ENCODE assay signal across 9 mouse cellular contexts in the genomic region with DNA sequence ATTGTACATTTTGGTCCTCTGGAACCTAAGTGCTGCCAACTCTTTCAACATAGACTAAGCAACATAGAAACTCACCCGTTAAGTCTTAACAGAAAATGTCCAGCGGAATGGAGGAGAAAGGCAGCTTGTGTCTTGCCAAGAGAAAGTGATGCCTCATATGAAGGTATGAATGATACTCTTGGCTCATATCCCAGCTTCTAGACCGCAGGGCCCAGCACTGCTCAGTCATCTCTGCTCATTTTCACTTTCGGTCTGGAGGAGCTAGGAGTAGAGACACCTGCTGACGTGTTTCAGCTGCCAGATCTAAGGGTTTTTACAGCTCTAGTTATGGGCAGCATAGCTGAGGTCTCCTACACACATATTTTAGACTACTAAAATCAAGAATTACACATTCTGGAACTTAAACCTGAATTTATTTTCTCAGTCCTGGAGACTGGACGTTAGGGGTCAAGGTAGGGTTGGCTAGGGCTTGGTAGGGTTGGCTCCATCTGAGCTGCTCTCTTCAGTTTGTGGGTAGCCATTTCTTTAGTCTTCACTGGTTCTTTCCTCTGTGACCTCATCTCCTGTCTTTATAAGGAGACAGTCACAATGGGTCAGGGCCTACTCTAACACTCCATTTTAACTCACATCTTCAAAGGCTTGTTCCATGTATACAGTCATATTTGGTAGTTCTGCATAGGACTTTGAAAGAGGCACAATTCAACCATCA.
A peak's percentile ranks its signal among the peaks of the same experiment; 100 is the strongest.
DNase-seq lines count a peak whose midpoint lies in the region; ATAC-seq lines count a peak whose summit lies in the region.
"Had no signal": no experiment of that assay in that cellular context is flagged by ENCODE, and none has a peak within 500 bp of the region (broad histone marks: within the 10 kb centered on the region; RNA-seq: fewer than 3 reads in every experiment).

No protein-coding gene starts in this region.

- 0 out of 2 replicates have a peak, but pooled peaks have one; percentile 47 for ATAC-seq in intestine, embryonic 14.5 days (replicated peaks; ENCODE audit: low FRiP score, low TSS enrichment, low read depth)
- no peak for ATAC-seq in intestine, embryonic 15.5 days
- ATAC-seq in common myeloid progenitor, adult 5-6 weeks (replicated peaks; ENCODE audit: low read depth, poor library complexity, severe bottlenecking), result peak; percentile 97

- H3K36me3 ChIP-seq in intestine, embryonic 14.5 days (ENCODE audit: control insufficient read depth, insufficient read depth, low read length), result no peaks in the 10 kb centered on the region
- H3K36me3 ChIP-seq in intestine, embryonic 15.5 days, result no peaks in the 10 kb centered on the region

- no peak overlapping the region for H3K4me2 ChIP-seq in intestine, embryonic 14.5 days (ENCODE audit: low read length)
- H3K4me2 ChIP-seq in intestine, embryonic 15.5 days (replicated peaks), result no peak overlapping the region

- H3K4me1 ChIP-seq in intestine, embryonic 14.5 days (replicated peaks; ENCODE audit: control insufficient read depth, insufficient read depth, low read length), result peaks cover 11% of the 10 kb centered on the region
- no peaks in the 10 kb centered on the region; the same call in 1 of the 2 replicates for H3K4me1 ChIP-seq in intestine, embryonic 15.5 days (replicated peaks)

- no peaks in the 10 kb centered on the region for H3K27me3 ChIP-seq in intestine, embryonic 14.5 days (replicated peaks; ENCODE audit: control insufficient read depth, insufficient read depth, low read length)
- no peaks in the 10 kb centered on the region for H3K27me3 ChIP-seq in intestine, embryonic 15.5 days (replicated peaks)

- no peaks in the 10 kb centered on the region for H3K9me3 ChIP-seq in intestine, embryonic 14.5 days (ENCODE audit: control insufficient read depth, low read length)
- no peaks in the 10 kb centered on the region for H3K9me3 ChIP-seq in intestine, embryonic 15.5 days

- H3K9ac ChIP-seq in intestine, embryonic 14.5 days (ENCODE audit: low read length), result no peak overlapping the region
- H3K9ac ChIP-seq in intestine, embryonic 15.5 days, result no peak overlapping the region

- no peak overlapping the region for H3K27ac ChIP-seq in intestine, embryonic 14.5 days (ENCODE audit: low read depth)
- no peak overlapping the region for H3K27ac ChIP-seq in intestine, embryonic 15.5 days

- WGBS in intestine, embryonic 14.5 days, result 63% methylated on average over 6 of the region's 6 CpGs
- 63% methylated on average over 6 of the region's 6 CpGs for WGBS in intestine, embryonic 15.5 days

- H3K4me3 ChIP-seq in intestine, embryonic 14.5 days (ENCODE audit: low read depth, low read length), result no peak overlapping the region
- no peak overlapping the region for H3K4me3 ChIP-seq in intestine, embryonic 15.5 days (replicated peaks)

- DNase-seq in intestine, embryonic 14.5 days (ENCODE audit: low spot score), result no peak
- peak; percentile 87 for DNase-seq in CD4-positive, CD25-positive, alpha-beta regulatory T cell, adult 2 months (ENCODE audit: low read depth, low spot score)
- peak; percentile 59 to 75 for DNase-seq in natural killer cell, adult 2 months (ENCODE audit: low spot score in 2 of 2)
- DNase-seq in layer of hippocampus, postnatal 36 days, result no peak
- no peak for DNase-seq in right cerebral cortex, adult 2 months (ENCODE audit: low spot score in 2 of 2)
- DNase-seq in liver, result no peak
- DNase-seq: heart, postnatal 36 days had no signal

Comparison
In these comparisons a context has a peak if more than half of its experiments do, and no peak if none do; other contexts are left out.
1. DNase-seq: peak in CD4-positive, CD25-positive, alpha-beta regulatory T cell, adult 2 months (single experiment) and natural killer cell, adult 2 months (2 of 2); none in intestine, embryonic 14.5 days (single experiment), layer of hippocampus, postnatal 36 days (0 of 2), right cerebral cortex, adult 2 months (0 of 2) and liver (single experiment).